Mouse (Mus musculus) forebrain, embryonic 13.5 days (tissue): ENCODE results near the gene Nsg1. TPM values are rescaled to one million over a fixed set of nuclear protein-coding genes. Genes with fewer than 3 reads are reported as not detected.

ENCODE experiments used
- ATAC-seq: fragments of 200-750 bp; cut with Nextera tagmentation; 2 replicates; pipeline ENCODE4 v1.8.0; 2017
- H3K27ac ChIP-seq: fragments of 300-500 bp; sonication (generic); 2 replicates; pipeline ENCODE4 v1.5.1; 2015; ENCODE audit warnings: inconsistent platforms, mild to moderate bottlenecking, moderate library complexity
- H3K27me3 ChIP-seq: fragments of 300-500 bp; sonication (generic); 2 replicates; pipeline ENCODE4 v1.6.1; 2015; ENCODE audit warnings: mild to moderate bottlenecking, inconsistent platforms
- H3K36me3 ChIP-seq: fragments of 300-500 bp; sonication (generic); 2 replicates; pipeline ENCODE4 v1.6.1; 2015; ENCODE audit warnings: mild to moderate bottlenecking, inconsistent platforms; ENCODE audit not compliant: poor library complexity, severe bottlenecking
- H3K4me1 ChIP-seq: fragments of 300-500 bp; sonication (generic); 2 replicates; pipeline ENCODE4 v1.6.1; 2015; ENCODE audit warnings: inconsistent platforms
- H3K4me2 ChIP-seq: fragments of 300-500 bp; sonication (generic); 2 replicates; pipeline ENCODE4 v1.6.1; 2015; ENCODE audit warnings: inconsistent platforms, mild to moderate bottlenecking, moderate library complexity
- H3K4me3 ChIP-seq: fragments of 300-500 bp; sonication (generic); 2 replicates; pipeline ENCODE4 v1.5.1; 2015; ENCODE audit warnings: mild to moderate bottlenecking, inconsistent platforms
- H3K9ac ChIP-seq: fragments of 300-500 bp; sonication (generic); 2 replicates; pipeline ENCODE4 v1.6.1; 2015; ENCODE audit warnings: mild to moderate bottlenecking, inconsistent platforms
- H3K9me3 ChIP-seq: fragments of 300-500 bp; sonication (generic); replicated peaks from 2 replicates; pipeline ENCODE4 v1.6.1; 2016; ENCODE audit warnings: inconsistent platforms
- WGBS: fragments of 180-500 bp; shearing (Covaris S2); methylation state at CpG from one replicate; pipeline ENCODE4 v1.1.7; 2015; 5-methylcytosine and 5-hydroxymethylcytosine counted together
- polyA plus RNA-seq: library from polyadenylated mRNA; unstranded; fragments of >200 nt; fragmentation: Nextera tagmentation; extraction: Ambion mirVana; gene quantifications from 2 replicates; pipeline ENCODE4 v1.2.1, GENCODE M21; 2015

The Nsg1 gene
- polyA plus RNA-seq, 1 experiment from 2014 or later = 636 TPM

GRCm38 (mm10) chr5:38097501-38098093, 62.1 kb downstream of the Nsg1 start:
- Histone ChIP-seq H3K4me1 (no peaks in the 10 kb centered on the region), H3K36me3 (no peaks in the 10 kb centered on the region), H3K9ac (no peak overlapping the region), H3K27me3 (no peaks in the 10 kb centered on the region), H3K4me2 (no peak overlapping the region), H3K4me3 (no peak overlapping the region), H3K9me3 (no peaks in the 10 kb centered on the region), H3K27ac (no peak overlapping the region)
- ATAC-seq = no peak
- WGBS = 68% methylated on average over 4 of the region's 4 CpGs

GRCm38 (mm10) chr5:38094331-38094730, 65.4 kb downstream of the Nsg1 start:
- peaks cover 9% of the 10 kb centered on the region; the same call in 1 of the 2 replicates for H3K4me1 ChIP-seq
- no peaks in the 10 kb centered on the region for H3K36me3 ChIP-seq
- no peak overlapping the region for H3K9ac ChIP-seq
- no peaks in the 10 kb centered on the region for H3K9me3 ChIP-seq
- H3K4me2 ChIP-seq = no peak overlapping the region
- H3K27ac ChIP-seq = no peak overlapping the region
- H3K27me3 ChIP-seq = no peaks in the 10 kb centered on the region
- ATAC-seq = no peak
- WGBS = 91% methylated on average over 2 of the region's 2 CpGs
- no peak overlapping the region for H3K4me3 ChIP-seq

GRCm38 (mm10) chr5:38091966-38092304, 67.8 kb downstream of the Nsg1 start:
- H3K9me3 ChIP-seq = no peaks in the 10 kb centered on the region
- 70% methylated on average over 2 of the region's 2 CpGs for WGBS
- H3K9ac ChIP-seq = no peak overlapping the region
- H3K27me3 ChIP-seq = no peaks in the 10 kb centered on the region
- H3K27ac ChIP-seq = no peak overlapping the region
- no peak for ATAC-seq
- no peak overlapping the region for H3K4me3 ChIP-seq
- H3K4me2 ChIP-seq = no peak overlapping the region
- no peaks in the 10 kb centered on the region for H3K36me3 ChIP-seq
- H3K4me1 ChIP-seq = peaks cover 9% of the 10 kb centered on the region; the same call in 1 of the 2 replicates

- Histone ChIP-seq H3K27me3 (no peaks in the 10 kb centered on the region), H3K36me3 (no peaks in the 10 kb centered on the region), H3K9me3 (no peaks in the 10 kb centered on the region), H3K4me2 (no peak overlapping the region), H3K4me3 (no peak overlapping the region), H3K9ac (no peak overlapping the region), H3K27ac (no peak overlapping the region), H3K4me1 (peaks cover 9% of the 10 kb centered on the region; the same call in 1 of the 2 replicates)
- peak; percentile 70 for ATAC-seq
- WGBS = 75% methylated on average over 8 of the region's 8 CpGs
These were observed 68.4 kb downstream of the Nsg1 start for GRCm38 (mm10) chr5:38091046-38091965.

GRCm38 (mm10) chr5:38090581-38090980, 69.1 kb downstream of the Nsg1 start:
- H3K9me3 ChIP-seq = no peaks in the 10 kb centered on the region
- no peaks in the 10 kb centered on the region for H3K27me3 ChIP-seq
- peak; percentile 54; the same call in 1 of the 2 replicates for ATAC-seq
- no peaks in the 10 kb centered on the region for H3K36me3 ChIP-seq
- H3K27ac ChIP-seq = no peak overlapping the region
- H3K4me2 ChIP-seq = no peak overlapping the region
- H3K9ac ChIP-seq = no peak overlapping the region
- peaks cover 14% of the 10 kb centered on the region for H3K4me1 ChIP-seq
- 36% methylated on average over 3 of the region's 3 CpGs for WGBS
- no peak overlapping the region for H3K4me3 ChIP-seq

- Histone ChIP-seq H3K9ac (no peak overlapping the region), H3K27me3 (no peaks in the 10 kb centered on the region), H3K9me3 (no peaks in the 10 kb centered on the region), H3K4me3 (no peak overlapping the region), H3K27ac (no peak overlapping the region), H3K4me1 (peaks cover 16% of the 10 kb centered on the region), H3K4me2 (no peak overlapping the region), H3K36me3 (no peaks in the 10 kb centered on the region)
- 68% methylated on average over 3 of the region's 3 CpGs for WGBS
- ATAC-seq = no peak
These were observed 69.6 kb downstream of the Nsg1 start for GRCm38 (mm10) chr5:38090111-38090510.

Other genes with a start within 250 kb of the Nsg1 start
- 34.4 and 36.8 TPM in 2 replicates for gene Stx18, start 121.2 kb downstream of the Nsg1 start, polyA plus RNA-seq
- gene Zbtb49, start 60.5 kb upstream of the Nsg1 start, polyA plus RNA-seq = 21.2 and 22.7 TPM in 2 replicates
- gene Lyar, start 60.6 kb upstream of the Nsg1 start, polyA plus RNA-seq = 93.5 and 96.4 TPM in 2 replicates
- gene Tmem128, start 100.3 kb upstream of the Nsg1 start, polyA plus RNA-seq = 99.2 and 110 TPM in 2 replicates
- gene Otop1, start 116.1 kb upstream of the Nsg1 start, polyA plus RNA-seq = not detected in 2 replicates
- 0.08 TPM in 1 of 2 replicates, not detected in the other for gene Drd5, start 159.5 kb upstream of the Nsg1 start, polyA plus RNA-seq